8 mouse cellular contexts compared by ENCODE assay signal in the genomic region with DNA sequence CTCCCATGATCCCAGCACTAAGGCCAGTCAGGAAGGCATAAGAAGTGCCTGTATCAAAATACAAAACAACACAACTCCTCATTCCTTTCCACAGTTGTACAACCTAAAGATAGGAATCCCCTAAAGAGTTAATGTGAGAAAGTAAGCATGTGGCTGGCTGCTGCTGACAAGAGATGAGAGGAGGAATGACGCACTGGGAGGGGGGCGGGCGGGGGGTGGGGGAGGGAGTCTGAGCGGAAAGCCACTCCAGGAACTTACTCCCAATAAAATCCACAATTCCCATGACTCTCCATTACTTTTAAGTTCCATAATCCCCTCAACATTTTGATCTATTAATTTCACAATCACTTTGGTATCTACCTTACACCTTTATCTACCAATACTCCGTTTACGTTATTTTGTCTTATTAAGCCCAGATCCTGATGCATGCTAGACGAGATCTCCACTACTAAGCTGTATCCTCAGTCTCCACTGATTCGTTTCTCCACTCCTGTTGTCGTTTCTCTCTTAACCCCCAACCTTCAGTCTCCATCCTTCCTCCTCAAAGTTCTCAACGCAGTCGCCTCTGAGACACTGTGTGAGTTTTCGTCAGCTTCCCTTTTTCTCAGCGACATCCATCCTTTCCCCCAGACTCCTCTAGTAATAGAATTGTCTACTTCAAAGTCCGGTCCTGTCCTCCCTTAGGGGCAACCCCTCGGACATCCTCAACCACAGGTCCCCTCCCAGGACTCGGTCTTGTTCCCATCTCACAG. TPM values are rescaled to one million over a fixed set of nuclear protein-coding genes. Genes with fewer than 3 reads are reported as not detected.
DNase-seq lines count a peak whose midpoint lies in the region; ATAC-seq and TF ChIP-seq lines count a peak whose summit lies in the region.

No protein-coding gene starts in this region.

- in situ Hi-C loops in ES-E14 (cut with MboI; ENCODE audit: low sequenced_read_pairs in 2 of 2, unreplicated experiment in 2 of 2), result no loop called here

- intact Hi-C loops in heart, postnatal 10 days (cut with DNase I), result no loop called here

- 2% methylated on average over 16 of the region's 16 CpGs for WGBS in heart, embryonic 10.5 days
- WGBS in forebrain, embryonic 14.5 days, result 1% methylated on average over 16 of the region's 16 CpGs
- WGBS in liver, embryonic 16.5 days (ENCODE audit: insufficient replicate concordance), result 1% methylated on average over 16 of the region's 16 CpGs

- H3K36me3 ChIP-seq in heart, embryonic 10.5 days, result peaks cover 17% of the 10 kb centered on the region; the same call in 1 of the 2 replicates
- H3K36me3 ChIP-seq in ES-E14 (ENCODE audit: control insufficient read depth, insufficient read depth, low read length, poor library complexity, severe bottlenecking), result peaks cover 5% of the 10 kb centered on the region; the same call in 1 of the 2 replicates
- H3K36me3 ChIP-seq in forebrain, embryonic 14.5 days (ENCODE audit: control insufficient read depth, insufficient read depth, low read length), result 0 out of 2 replicates have a peak, but pooled peaks cover 5% of the 10 kb centered on the region
- H3K36me3 ChIP-seq in liver, embryonic 16.5 days (ENCODE audit: control insufficient read depth, insufficient read depth), result no peaks in the 10 kb centered on the region

- H3K4me3 ChIP-seq in heart, embryonic 10.5 days, result peak overlapping the region; percentile 97
- H3K4me3 ChIP-seq in ES-E14 (ENCODE audit: insufficient read depth in 1 of 2, low read depth in 1 of 2, low read length in 2 of 2, poor library complexity in 1 of 2, severe bottlenecking in 1 of 2), result peak overlapping the region; percentile 85 to 89
- H3K4me3 ChIP-seq in forebrain, embryonic 14.5 days (ENCODE audit: low read depth, low read length), result peak overlapping the region; percentile 93
- H3K4me3 ChIP-seq in liver, embryonic 16.5 days (ENCODE audit: low read depth, low read length), result peak overlapping the region; percentile 98

- H3K9ac ChIP-seq in ES-E14 (ENCODE audit: insufficient read depth, low read depth, low read length, poor library complexity, severe bottlenecking), result peak overlapping the region; percentile 89
- peak overlapping the region; percentile 92 for H3K9ac ChIP-seq in forebrain, embryonic 14.5 days (ENCODE audit: low read length)
- H3K9ac ChIP-seq in liver, embryonic 16.5 days (ENCODE audit: low read depth, low read length), result peak overlapping the region; percentile 98

- H3K27ac ChIP-seq in heart, embryonic 10.5 days, result peak overlapping the region; percentile 95
- H3K27ac ChIP-seq in ES-E14 (ENCODE audit: insufficient read depth, low read depth, low read length, poor library complexity, severe bottlenecking), result peak overlapping the region; percentile 59
- peak overlapping the region; percentile 76 for H3K27ac ChIP-seq in forebrain, embryonic 14.5 days (ENCODE audit: low read depth, low read length)
- H3K27ac ChIP-seq in liver, embryonic 16.5 days (ENCODE audit: low read length), result peak overlapping the region; percentile 88

- H3K9me3 ChIP-seq in heart, embryonic 10.5 days, result no peaks in the 10 kb centered on the region
- no peaks in the 10 kb centered on the region for H3K9me3 ChIP-seq in ES-E14 (ENCODE audit: control insufficient read depth, insufficient read depth, low read depth, low read length)
- no peaks in the 10 kb centered on the region for H3K9me3 ChIP-seq in forebrain, embryonic 14.5 days (replicated peaks; ENCODE audit: control insufficient read depth, low read length)
- H3K9me3 ChIP-seq in liver, embryonic 16.5 days (replicated peaks; ENCODE audit: control insufficient read depth, low read length), result no peaks in the 10 kb centered on the region

- no peaks in the 10 kb centered on the region for H3K27me3 ChIP-seq in heart, embryonic 10.5 days (ENCODE audit: insufficient read depth, poor library complexity, severe bottlenecking)
- H3K27me3 ChIP-seq in forebrain, embryonic 14.5 days (replicated peaks; ENCODE audit: control insufficient read depth, insufficient read depth, low read length), result no peaks in the 10 kb centered on the region
- H3K27me3 ChIP-seq in liver, embryonic 16.5 days (ENCODE audit: control insufficient read depth, insufficient read depth, low read depth, low read length), result no peaks in the 10 kb centered on the region

- peak overlapping the region; percentile 81 for H3K4me2 ChIP-seq in forebrain, embryonic 14.5 days (ENCODE audit: low read length)
- H3K4me2 ChIP-seq in liver, embryonic 16.5 days (ENCODE audit: low read depth, low read length), result peak overlapping the region; percentile 65

- ATAC-seq in forebrain, embryonic 14.5 days, result no peak
- no peak for ATAC-seq in liver, embryonic 16.5 days (ENCODE audit: low read depth)

- no peak for DNase-seq in heart, embryonic 10.5 days (ENCODE audit: low spot score)
- DNase-seq in heart, postnatal 10 days, result no peak
- DNase-seq in ES-E14 (ENCODE audit: low read depth, low spot score), result no peak
- DNase-seq in forebrain, embryonic 14.5 days (ENCODE audit: low spot score), result peak; percentile 29
- peak; percentile 42 for DNase-seq in telencephalon, adult 2 months (ENCODE audit: low read depth, low spot score)
- no peak for DNase-seq in ovary, postnatal 10 days (ENCODE audit: low spot score)
- no peak for DNase-seq in embryo, embryonic 10.5 days (ENCODE audit: low spot score)

- peaks cover 15% of the 10 kb centered on the region for H3K4me1 ChIP-seq in heart, embryonic 10.5 days
- H3K4me1 ChIP-seq in ES-E14 (ENCODE audit: control insufficient read depth in 2 of 2, insufficient read depth in 2 of 2, low read length in 2 of 2, poor library complexity in 1 of 2), result peaks cover 0 to 1% of the 10 kb centered on the region in 2 experiments; a peak in 1 of 4 replicates
- peaks cover 10% of the 10 kb centered on the region for H3K4me1 ChIP-seq in forebrain, embryonic 14.5 days (ENCODE audit: control insufficient read depth, insufficient read depth, low read length)
- peaks cover 26% of the 10 kb centered on the region for H3K4me1 ChIP-seq in liver, embryonic 16.5 days (ENCODE audit: control insufficient read depth, low read depth, low read length)

TF ChIP-seq in ES-E14, 5 proteins besides CTCF, POLR2A, EP300 and RAD21:
- no peak for TF ChIP-seq ZNF384 (IDR thresholded peaks at IDR 0.05; ENCODE audit: low read depth, low read length)
- no peak for TF ChIP-seq MAFK (IDR thresholded peaks at IDR 0.05; ENCODE audit: insufficient read depth, low read depth, low read length)
- no peak for TF ChIP-seq ZC3H11A (IDR thresholded peaks at IDR 0.05; ENCODE audit: borderline replicate concordance, low read depth, low read length)
- no peak for TF ChIP-seq HCFC1 (IDR thresholded peaks at IDR 0.05; ENCODE audit: borderline replicate concordance, insufficient read depth, low read length)
- no peak for TF ChIP-seq CHD2 (IDR thresholded peaks at IDR 0.05; ENCODE audit: low read depth, low read length)

RNA-seq across cellular contexts. Expression of a gene that starts 1.0 kb away (rescaled TPM):
- 18.3 and 18.8 TPM in 2 replicates for polyA plus RNA-seq in heart, embryonic 10.5 days (2016; fragmentation: Nextera tagmentation; extraction: Ambion mirVana)
- total RNA-seq in heart, postnatal 10 days (2021), result 10 to 100 TPM; 25.7 to 26.1 TPM
- total RNA-seq in ES-E14 (2012; rRNA removed), result 23.2 and 30.7 TPM in 2 replicates
- polyA plus RNA-seq in forebrain, embryonic 14.5 days (2014; fragmentation: Nextera tagmentation; extraction: Ambion mirVana), result 14.2 and 16.4 TPM in 2 replicates
- polyA plus RNA-seq in liver, embryonic 16.5 days (2015; fragmentation: Nextera tagmentation; extraction: Ambion mirVana), result 8.5 and 8.9 TPM in 2 replicates

RNA-seq across cellular contexts. Expression of a gene that starts 5.1 kb away (rescaled TPM):
- 124 and 172 TPM in 2 replicates for polyA plus RNA-seq in heart, embryonic 10.5 days (2016; fragmentation: Nextera tagmentation; extraction: Ambion mirVana)
- 10 to 100 TPM; 39.0 to 53.0 TPM for total RNA-seq in heart, postnatal 10 days (2021)
- 34.4 and 35.7 TPM in 2 replicates for total RNA-seq in ES-E14 (2012; rRNA removed)
- polyA plus RNA-seq in forebrain, embryonic 14.5 days (2014; fragmentation: Nextera tagmentation; extraction: Ambion mirVana), result 225 and 235 TPM in 2 replicates
- polyA plus RNA-seq in liver, embryonic 16.5 days (2015; fragmentation: Nextera tagmentation; extraction: Ambion mirVana), result 29.6 and 33.4 TPM in 2 replicates

RNA-seq across cellular contexts. Expression of a gene that starts 18.5 kb away (rescaled TPM):
- 0.70 and 0.90 TPM in 2 replicates for polyA plus RNA-seq in heart, embryonic 10.5 days (2016; fragmentation: Nextera tagmentation; extraction: Ambion mirVana)
- 1 to 10 TPM; 9.6 to 9.9 TPM for total RNA-seq in heart, postnatal 10 days (2021)
- total RNA-seq in ES-E14 (2012; rRNA removed), result 0.36 TPM in 1 of 2 replicates, not detected in the other
- polyA plus RNA-seq in forebrain, embryonic 14.5 days (2014; fragmentation: Nextera tagmentation; extraction: Ambion mirVana), result 0.55 and 0.83 TPM in 2 replicates
- polyA plus RNA-seq in liver, embryonic 16.5 days (2015; fragmentation: Nextera tagmentation; extraction: Ambion mirVana), result 0.83 and 1.2 TPM in 2 replicates

RNA-seq across cellular contexts. Expression of a gene that starts 28.0 kb away (rescaled TPM):
- polyA plus RNA-seq in heart, embryonic 10.5 days (2016; fragmentation: Nextera tagmentation; extraction: Ambion mirVana), result 55.3 and 60.9 TPM in 2 replicates
- 10 to 100 TPM; 28.9 to 34.9 TPM for total RNA-seq in heart, postnatal 10 days (2021)
- 38.1 and 39.2 TPM in 2 replicates for total RNA-seq in ES-E14 (2012; rRNA removed)
- 99.6 and 107 TPM in 2 replicates for polyA plus RNA-seq in forebrain, embryonic 14.5 days (2014; fragmentation: Nextera tagmentation; extraction: Ambion mirVana)
- polyA plus RNA-seq in liver, embryonic 16.5 days (2015; fragmentation: Nextera tagmentation; extraction: Ambion mirVana), result 24.7 and 25.5 TPM in 2 replicates

RNA-seq across cellular contexts. Expression of a gene that starts 28.1 kb away (rescaled TPM):
- 8.7 and 10.1 TPM in 2 replicates for polyA plus RNA-seq in heart, embryonic 10.5 days (2016; fragmentation: Nextera tagmentation; extraction: Ambion mirVana)
- total RNA-seq in heart, postnatal 10 days (2021), result 1 to 10 TPM; 8.0 to 8.6 TPM
- total RNA-seq in ES-E14 (2012; rRNA removed), result 4.4 and 5.1 TPM in 2 replicates
- polyA plus RNA-seq in forebrain, embryonic 14.5 days (2014; fragmentation: Nextera tagmentation; extraction: Ambion mirVana), result 31.4 and 31.8 TPM in 2 replicates
- 7.5 and 7.8 TPM in 2 replicates for polyA plus RNA-seq in liver, embryonic 16.5 days (2015; fragmentation: Nextera tagmentation; extraction: Ambion mirVana)

Comparison
In these comparisons a context has a peak if more than half of its experiments do, and no peak if none do; other contexts are left out.
1. DNase-seq: peak in forebrain, embryonic 14.5 days (single experiment) and telencephalon, adult 2 months (single experiment); none in heart, embryonic 10.5 days (single experiment), heart, postnatal 10 days (0 of 2), ES-E14 (single experiment), ovary, postnatal 10 days (single experiment) and embryo, embryonic 10.5 days (single experiment).
2. Peak in every context shown above with its lines, with median percentiles within 50 percentile points of each other: H3K27ac ChIP-seq, H3K4me3 ChIP-seq and H3K9ac ChIP-seq.